Mouse (Mus musculus): ENCODE results near the gene Ctss. TPM values are rescaled to one million over a fixed set of nuclear protein-coding genes. Genes with fewer than 3 reads are reported as not detected.
"Not testable (repeated sequence)": the region's sequence is repeated elsewhere in the genome, so short reads cannot be mapped to it uniquely, and the experiment has no call there.

Ctss gene
- polyA plus RNA-seq, 1 experiment, result 0.02 TPM

GRCm38 (mm10) chr3:95534927-95535326 is 8.3 kb downstream of the Ctss start:
- no peaks in the 10 kb centered on the region for H3K79me2 ChIP-seq (ENCODE audit: control insufficient read depth, insufficient read depth)

GRCm38 (mm10) chr3:95538936-95539335 is 12.3 kb downstream of the Ctss start:
- no peaks in the 10 kb centered on the region for H3K27me3 ChIP-seq (ENCODE audit: control insufficient read depth, insufficient read depth, insufficient read length)
- H3K4me2 ChIP-seq (ENCODE audit: low read depth), result no peak overlapping the region

More at GRCm38 (mm10) chr3:95534927-95535326, 8.3 kb downstream of the Ctss start:
- no peaks in the 10 kb centered on the region for H3K27me3 ChIP-seq (ENCODE audit: control insufficient read depth, insufficient read depth, insufficient read length)
- H3ac ChIP-seq (ENCODE audit: control insufficient read depth, insufficient read length), result no peak overlapping the region
- no peaks in the 10 kb centered on the region for H3K36me3 ChIP-seq (ENCODE audit: control insufficient read depth, insufficient read depth)
- TF ChIP-seq MYOG (IDR thresholded peaks at IDR 0.05; ENCODE audit: control insufficient read depth in 1 of 3, insufficient read depth in 1 of 3, insufficient read length in 2 of 3, low read depth in 2 of 3) (no peak), MAX (IDR thresholded peaks at IDR 0.05; ENCODE audit: low read depth) (no peak), POLR2AphosphoS2 (IDR thresholded peaks at IDR 0.05; ENCODE audit: insufficient read length, low read depth) (no peak), POLR2A (IDR thresholded peaks at IDR 0.05; ENCODE audit: insufficient read length, low read depth) (no peak), TCF12 (IDR thresholded peaks at IDR 0.05; ENCODE audit: insufficient read depth, poor library complexity, severe bottlenecking) (no peak), MYOD1 (IDR thresholded peaks at IDR 0.05; ENCODE audit: control insufficient read depth in 1 of 3, insufficient read length in 2 of 3, low read depth in 2 of 3) (no peak), E2F4 (IDR thresholded peaks at IDR 0.05; ENCODE audit: insufficient read depth) (no peak), SRF (IDR thresholded peaks at IDR 0.05; ENCODE audit: control insufficient read depth, insufficient read length, low read depth) (no peak), CEBPB (IDR thresholded peaks at IDR 0.05; ENCODE audit: insufficient read depth, poor library complexity, severe bottlenecking) (no peak), USF1 (IDR thresholded peaks at IDR 0.05; ENCODE audit: low read depth) (no peak), REST (IDR thresholded peaks at IDR 0.05; ENCODE audit: insufficient read depth, insufficient read length) (no peak), TCF3 (IDR thresholded peaks at IDR 0.05; ENCODE audit: insufficient read length, low read depth) (no peak)
- H3K4me3 ChIP-seq, result no peak overlapping the region
- H3K4me2 ChIP-seq (ENCODE audit: low read depth), result no peak overlapping the region

DNA sequence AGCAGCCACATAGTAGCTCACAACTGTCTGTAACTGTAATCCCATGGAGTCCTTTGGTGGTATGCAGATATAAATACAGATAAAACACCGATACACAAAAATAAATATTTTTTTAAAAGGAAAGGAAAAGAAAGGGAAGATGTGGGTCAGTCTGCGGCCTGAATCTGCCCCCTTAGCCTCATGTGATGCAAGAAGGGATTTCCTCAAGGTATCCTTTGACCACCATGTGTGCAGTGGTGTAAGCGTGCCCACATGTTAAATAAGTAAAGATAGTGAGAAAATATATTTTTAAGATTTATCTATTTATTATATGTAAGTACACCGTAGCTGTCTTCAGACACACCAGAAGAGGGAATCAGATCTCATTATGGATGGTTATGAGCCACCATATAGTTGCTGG is 13.3 kb downstream of the Ctss start:
- Histone ChIP-seq H3K27me3 (ENCODE audit: control insufficient read depth, insufficient read depth, insufficient read length) (no peaks in the 10 kb centered on the region), H3K4me3 (no peak overlapping the region), H3K36me3 (ENCODE audit: control insufficient read depth, insufficient read depth) (no peaks in the 10 kb centered on the region), H3K79me2 (ENCODE audit: control insufficient read depth, insufficient read depth) (no peaks in the 10 kb centered on the region), H3ac (ENCODE audit: control insufficient read depth, insufficient read length) (no peak overlapping the region), H3K4me2 (ENCODE audit: low read depth) (no peak overlapping the region)
- no peak for TF ChIP-seq REST (IDR thresholded peaks at IDR 0.05; ENCODE audit: insufficient read depth, insufficient read length)
- TF ChIP-seq CEBPB (IDR thresholded peaks at IDR 0.05; ENCODE audit: insufficient read depth, poor library complexity, severe bottlenecking), result no peak
- no peak for TF ChIP-seq TCF12 (IDR thresholded peaks at IDR 0.05; ENCODE audit: insufficient read depth, poor library complexity, severe bottlenecking)
- no peak for TF ChIP-seq POLR2AphosphoS2 (IDR thresholded peaks at IDR 0.05; ENCODE audit: insufficient read length, low read depth)
- TF ChIP-seq MYOG (IDR thresholded peaks at IDR 0.05; ENCODE audit: control insufficient read depth in 1 of 3, insufficient read depth in 1 of 3, insufficient read length in 2 of 3, low read depth in 2 of 3), result no peak
- no peak for TF ChIP-seq MAX (IDR thresholded peaks at IDR 0.05; ENCODE audit: low read depth)

More at GRCm38 (mm10) chr3:95538936-95539335, 12.3 kb downstream of the Ctss start:
- Histone ChIP-seq H3K36me3 (ENCODE audit: control insufficient read depth, insufficient read depth) (no peaks in the 10 kb centered on the region), H3K4me3 (no peak overlapping the region), H3K79me2 (ENCODE audit: control insufficient read depth, insufficient read depth) (no peaks in the 10 kb centered on the region), H3ac (ENCODE audit: control insufficient read depth, insufficient read length) (no peak overlapping the region)
- no peak for TF ChIP-seq E2F4 (IDR thresholded peaks at IDR 0.05; ENCODE audit: insufficient read depth)
- TF ChIP-seq MYOD1 (IDR thresholded peaks at IDR 0.05; ENCODE audit: control insufficient read depth in 1 of 3, insufficient read length in 2 of 3, low read depth in 2 of 3), result no peak
- no peak for TF ChIP-seq MAX (IDR thresholded peaks at IDR 0.05; ENCODE audit: low read depth)
- no peak for TF ChIP-seq TCF12 (IDR thresholded peaks at IDR 0.05; ENCODE audit: insufficient read depth, poor library complexity, severe bottlenecking)
- TF ChIP-seq TCF3 (IDR thresholded peaks at IDR 0.05; ENCODE audit: insufficient read length, low read depth), result no peak
- no peak for TF ChIP-seq SRF (IDR thresholded peaks at IDR 0.05; ENCODE audit: control insufficient read depth, insufficient read length, low read depth)
- no peak for TF ChIP-seq REST (IDR thresholded peaks at IDR 0.05; ENCODE audit: insufficient read depth, insufficient read length)
- TF ChIP-seq MYOG (IDR thresholded peaks at IDR 0.05; ENCODE audit: control insufficient read depth in 1 of 3, insufficient read depth in 1 of 3, insufficient read length in 2 of 3, low read depth in 2 of 3), result no peak

DNA sequence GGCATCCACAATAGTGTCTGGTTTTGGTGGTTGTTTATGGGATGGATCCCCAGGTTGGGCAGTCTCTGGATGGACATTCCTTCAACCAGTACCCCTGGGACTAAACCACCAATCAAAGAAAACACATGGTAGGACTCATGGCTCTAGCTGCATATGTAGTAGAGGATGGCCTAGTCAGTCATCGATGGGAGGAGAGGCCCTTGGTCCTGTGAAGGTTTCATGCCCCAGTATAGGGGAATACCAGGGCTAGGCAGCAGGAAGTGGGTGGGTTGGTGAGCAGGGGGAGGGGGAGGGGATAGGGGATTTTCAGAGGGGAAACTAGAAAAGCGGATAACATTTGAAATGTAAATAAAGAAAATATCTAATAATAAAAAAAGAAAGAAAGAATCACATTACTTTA is 14.6 kb downstream of the Ctss start:
- H3K4me3 ChIP-seq; H3ac ChIP-seq (ENCODE audit: control insufficient read depth, insufficient read length); H3K79me2 ChIP-seq (ENCODE audit: control insufficient read depth, insufficient read depth); H3K27me3 ChIP-seq (ENCODE audit: control insufficient read depth, insufficient read depth, insufficient read length); H3K4me2 ChIP-seq (ENCODE audit: low read depth); H3K36me3 ChIP-seq (ENCODE audit: control insufficient read depth, insufficient read depth): not testable (repeated sequence)

GRCm38 (mm10) chr3:95542171-95542570 is 15.6 kb downstream of the Ctss start:
- no peaks in the 10 kb centered on the region for H3K36me3 ChIP-seq (ENCODE audit: control insufficient read depth, insufficient read depth)
- no peaks in the 10 kb centered on the region for H3K79me2 ChIP-seq (ENCODE audit: control insufficient read depth, insufficient read depth)
- H3K4me3 ChIP-seq, result no peak overlapping the region
- H3ac ChIP-seq (ENCODE audit: control insufficient read depth, insufficient read length), result no peak overlapping the region
- H3K4me2 ChIP-seq (ENCODE audit: low read depth), result no peak overlapping the region
- no peak for TF ChIP-seq POLR2A (IDR thresholded peaks at IDR 0.05; ENCODE audit: insufficient read length, low read depth)
- no peak for TF ChIP-seq CEBPB (IDR thresholded peaks at IDR 0.05; ENCODE audit: insufficient read depth, poor library complexity, severe bottlenecking)
- no peak for TF ChIP-seq TCF12 (IDR thresholded peaks at IDR 0.05; ENCODE audit: insufficient read depth, poor library complexity, severe bottlenecking)
- no peak for TF ChIP-seq POLR2AphosphoS2 (IDR thresholded peaks at IDR 0.05; ENCODE audit: insufficient read length, low read depth)
- no peak for TF ChIP-seq USF1 (IDR thresholded peaks at IDR 0.05; ENCODE audit: low read depth)
- TF ChIP-seq MYOD1 (IDR thresholded peaks at IDR 0.05; ENCODE audit: control insufficient read depth in 1 of 3, insufficient read length in 2 of 3, low read depth in 2 of 3), result no peak
- TF ChIP-seq MYOG (IDR thresholded peaks at IDR 0.05; ENCODE audit: control insufficient read depth in 1 of 3, insufficient read depth in 1 of 3, insufficient read length in 2 of 3, low read depth in 2 of 3), result no peak
- TF ChIP-seq E2F4 (IDR thresholded peaks at IDR 0.05; ENCODE audit: insufficient read depth), result no peak
- H3K27me3 ChIP-seq (ENCODE audit: control insufficient read depth, insufficient read depth, insufficient read length), result no peaks in the 10 kb centered on the region
